Mouse (Mus musculus) limb, embryonic 10.5 days (tissue): ENCODE results near the gene Hoxc5. TPM values are rescaled to one million over a fixed set of nuclear protein-coding genes. Genes with fewer than 3 reads are reported as not detected.
A peak's percentile ranks its signal among the peaks of the same experiment; 100 is the strongest.

Source experiments
- DNase-seq: peaks from one replicate; pipeline ENCODE4 v3.0.0-alpha.2; 2017; ENCODE audit warnings: low spot score
- H3K27ac ChIP-seq: fragments of 300-500 bp; sonication (generic); 2 replicates; pipeline ENCODE4 v1.5.1; 2016; ENCODE audit warnings: mild to moderate bottlenecking
- H3K27me3 ChIP-seq: fragments of 300-500 bp; sonication (generic); 2 replicates; pipeline ENCODE4 v1.6.1; 2016; ENCODE audit warnings: low read depth, mild to moderate bottlenecking; ENCODE audit not compliant: poor library complexity, severe bottlenecking
- H3K36me3 ChIP-seq: fragments of 300-500 bp; sonication (generic); 2 replicates; pipeline ENCODE4 v1.6.1; 2016; ENCODE audit warnings: mild to moderate bottlenecking, moderate library complexity
- H3K4me1 ChIP-seq: fragments of 300-500 bp; sonication (generic); 2 replicates; pipeline ENCODE4 v1.6.1; 2016
- H3K4me3 ChIP-seq: fragments of 300-500 bp; sonication (generic); 2 replicates; pipeline ENCODE4 v1.5.1; 2016; ENCODE audit warnings: mild to moderate bottlenecking, moderate library complexity
- H3K9me3 ChIP-seq: fragments of 300-500 bp; sonication (generic); replicated peaks from 2 replicates; pipeline ENCODE4 v1.6.1; 2016; ENCODE audit warnings: mild to moderate bottlenecking
- WGBS: fragments of 180-500 bp; shearing (Covaris S2); methylation state at CpG from one replicate; pipeline ENCODE4 v1.1.7; 2016; 5-methylcytosine and 5-hydroxymethylcytosine counted together
- polyA plus RNA-seq: library from polyadenylated mRNA; unstranded; fragments of >200 nt; fragmentation: Nextera tagmentation; extraction: Ambion mirVana; gene quantifications from 2 replicates; pipeline ENCODE4 v1.2.1, GENCODE M21; 2016

The Hoxc5 gene
- polyA plus RNA-seq, 1 experiment from 2014 or later: 12.7 TPM

- Histone ChIP-seq H3K9me3 (no peaks in the 10 kb centered on the region), H3K27me3 (peaks cover 100% of the 10 kb centered on the region), H3K27ac (peak overlapping the region; percentile 93), H3K36me3 (no peaks in the 10 kb centered on the region), H3K4me3 (peak overlapping the region; percentile 58), H3K4me1 (peaks cover 41% of the 10 kb centered on the region)
- 1% methylated on average over 30 of the region's 30 CpGs for WGBS
- peak; percentile 99 for DNase-seq
These were observed 1.1 kb upstream of the Hoxc5 start for GRCm38 (mm10) chr15:102965892-102966775.

- no peaks in the 10 kb centered on the region for H3K36me3 ChIP-seq
- DNase-seq: peak; percentile 66
- WGBS: 3% methylated on average over 27 of the region's 27 CpGs
- H3K27ac ChIP-seq: peak within 1 kb of the TSS; percentile 93
- H3K9me3 ChIP-seq: no peaks in the 10 kb centered on the region
- peaks cover 100% of the 10 kb centered on the region for H3K27me3 ChIP-seq
- peaks cover 38% of the 10 kb centered on the region for H3K4me1 ChIP-seq
- peak within 1 kb of the TSS; percentile 58 for H3K4me3 ChIP-seq
These were observed 399 bp upstream of the Hoxc5 start, which contains the start of gene Hoxc10 for GRCm38 (mm10) chr15:102966776-102967311. Hoxc10 (plus strand) TSS chr15:102966796.

GRCm38 (mm10) chr15:102967511-102968397, 511 bp downstream of the Hoxc5 start:
- H3K27ac ChIP-seq: peak overlapping the region; percentile 93
- WGBS: 1% methylated on average over 34 of the region's 34 CpGs
- H3K9me3 ChIP-seq: no peaks in the 10 kb centered on the region
- peaks cover 43% of the 10 kb centered on the region for H3K4me1 ChIP-seq
- no peak for DNase-seq
- no peaks in the 10 kb centered on the region for H3K36me3 ChIP-seq
- H3K4me3 ChIP-seq: peak overlapping the region; percentile 58
- peaks cover 100% of the 10 kb centered on the region for H3K27me3 ChIP-seq

GRCm38 (mm10) chr15:102969296-102969695, 2.1 kb downstream of the Hoxc5 start:
- Histone ChIP-seq H3K36me3 (no peaks in the 10 kb centered on the region), H3K27ac (peak overlapping the region; percentile 93), H3K27me3 (peaks cover 100% of the 10 kb centered on the region), H3K4me1 (peaks cover 38% of the 10 kb centered on the region), H3K4me3 (peak overlapping the region; percentile 58; the same call in 1 of the 2 replicates), H3K9me3 (no peaks in the 10 kb centered on the region)
- DNase-seq: no peak
- WGBS: 35% methylated on average over 1 of the region's 1 CpGs

GRCm38 (mm10) chr15:102970740-102971139, 3.5 kb downstream of the Hoxc5 start:
- H3K4me3 ChIP-seq: peak overlapping the region; percentile 29
- WGBS: under 1% methylated on average over 12 of the region's 12 CpGs

GRCm38 (mm10) chr15:102972254-102972653, 5.0 kb downstream of the Hoxc5 start:
- Histone ChIP-seq H3K27me3 (peaks cover 100% of the 10 kb centered on the region), H3K9me3 (no peaks in the 10 kb centered on the region), H3K27ac (peak overlapping the region; percentile 79), H3K4me1 (peaks cover 40% of the 10 kb centered on the region), H3K36me3 (no peaks in the 10 kb centered on the region), H3K4me3 (peak overlapping the region; percentile 46)
- no peak for DNase-seq
- 1% methylated on average over 21 of the region's 21 CpGs for WGBS

More at GRCm38 (mm10) chr15:102970740-102971139, 3.5 kb downstream of the Hoxc5 start:
- H3K4me1 ChIP-seq: peaks cover 37% of the 10 kb centered on the region
- H3K36me3 ChIP-seq: no peaks in the 10 kb centered on the region
- DNase-seq: no peak
- peak overlapping the region; percentile 33; the same call in 1 of the 2 replicates for H3K27ac ChIP-seq
- H3K9me3 ChIP-seq: no peaks in the 10 kb centered on the region
- H3K27me3 ChIP-seq: peaks cover 100% of the 10 kb centered on the region

- no peaks in the 10 kb centered on the region for H3K9me3 ChIP-seq
- peaks cover 100% of the 10 kb centered on the region for H3K27me3 ChIP-seq
- no peaks in the 10 kb centered on the region for H3K36me3 ChIP-seq
- peak overlapping the region; percentile 46 for H3K4me3 ChIP-seq
- H3K27ac ChIP-seq: peak overlapping the region; percentile 79
- 2% methylated on average over 6 of the region's 6 CpGs for WGBS
- H3K4me1 ChIP-seq: peaks cover 39% of the 10 kb centered on the region
- DNase-seq: no peak
These were observed 5.5 kb downstream of the Hoxc5 start for GRCm38 (mm10) chr15:102972753-102973152.

- Histone ChIP-seq H3K27me3 (peaks cover 100% of the 10 kb centered on the region), H3K9me3 (no peaks in the 10 kb centered on the region), H3K27ac (peak overlapping the region; percentile 80), H3K4me3 (peak overlapping the region; percentile 49), H3K36me3 (no peaks in the 10 kb centered on the region), H3K4me1 (peaks cover 59% of the 10 kb centered on the region)
- WGBS: 4% methylated on average over 7 of the region's 7 CpGs
- no peak for DNase-seq
These were observed 7.8 kb downstream of the Hoxc5 start for GRCm38 (mm10) chr15:102975034-102975433.

GRCm38 (mm10) chr15:102975688-102976111, 8.5 kb downstream of the Hoxc5 start:
- peak; percentile 76 for DNase-seq

GRCm38 (mm10) chr15:102976171-102976570, 8.9 kb downstream of the Hoxc5 start, which contains the start of gene Hoxc9:
Hoxc9 (plus strand) TSS chr15:102976439.
- H3K9me3 ChIP-seq: no peaks in the 10 kb centered on the region
- 1% methylated on average over 19 of the region's 20 CpGs for WGBS
- H3K36me3 ChIP-seq: no peaks in the 10 kb centered on the region
- DNase-seq: no peak
- peaks cover 100% of the 10 kb centered on the region for H3K27me3 ChIP-seq
- H3K27ac ChIP-seq: peak within 1 kb of the TSS; percentile 80
- H3K4me1 ChIP-seq: peaks cover 68% of the 10 kb centered on the region
- peak within 1 kb of the TSS; percentile 49 for H3K4me3 ChIP-seq

More at GRCm38 (mm10) chr15:102975688-102976111, 8.5 kb downstream of the Hoxc5 start:
- Histone ChIP-seq H3K9me3 (no peaks in the 10 kb centered on the region), H3K27ac (peak overlapping the region; percentile 80), H3K4me1 (peaks cover 65% of the 10 kb centered on the region), H3K4me3 (peak overlapping the region; percentile 49), H3K36me3 (no peaks in the 10 kb centered on the region), H3K27me3 (peaks cover 100% of the 10 kb centered on the region)
- WGBS: under 1% methylated on average over 21 of the region's 21 CpGs

- no peak for DNase-seq
- no peaks in the 10 kb centered on the region for H3K9me3 ChIP-seq
- peak overlapping the region; percentile 49 for H3K4me3 ChIP-seq
- under 1% methylated on average over 37 of the region's 37 CpGs for WGBS
- H3K27ac ChIP-seq: peak overlapping the region; percentile 80
- H3K36me3 ChIP-seq: no peaks in the 10 kb centered on the region
- peaks cover 100% of the 10 kb centered on the region for H3K27me3 ChIP-seq
- peaks cover 72% of the 10 kb centered on the region for H3K4me1 ChIP-seq
These were observed 9.6 kb downstream of the Hoxc5 start for GRCm38 (mm10) chr15:102976631-102977422.
